Mouse (Mus musculus) heart, postnatal 36 days (tissue): ENCODE data around the gene Fat3. TPM values are rescaled to one million over a fixed set of nuclear protein-coding genes. Genes with fewer than 3 reads are reported as not detected.

Experiments
- DNase-seq, 2 experiments: peaks; one replicate each; pipeline ENCODE4 v3.0.0; 2021 to 2022
- intact Hi-C: fragments of 180-260 bp; cut with DNase I; formaldehyde crosslinking; loops from one replicate; pipeline ENCODE4 v1.15.1; 2025
- total RNA-seq, 2 experiments: library from RNA; stranded (reverse); gene quantifications; 2 replicates each; pipeline ENCODE4 v1.2.3; 2021

Gene Fat3
- total RNA-seq, 2 experiments from 2014 or later, result 0.47 to 0.65 TPM

DNA sequence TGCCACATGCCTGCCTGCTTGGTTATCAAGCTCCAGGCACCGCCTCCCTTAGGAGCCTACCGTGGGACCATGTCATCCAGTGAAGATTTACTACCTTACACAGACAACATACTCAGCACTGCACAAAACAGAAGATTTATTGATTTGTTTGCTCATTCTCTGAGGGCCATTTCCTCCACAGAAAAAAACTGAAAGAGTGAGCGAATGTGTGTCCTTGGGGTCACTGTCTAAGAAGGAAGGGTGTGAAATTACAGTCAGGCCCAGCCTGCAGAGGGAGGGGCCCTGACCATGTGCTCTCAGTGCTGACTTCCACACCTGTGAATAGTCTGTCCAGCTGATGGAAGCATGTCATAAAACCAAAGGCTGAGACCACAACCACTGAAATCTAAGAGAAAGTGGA is 536.9 kb downstream of the Fat3 start:
- no peak for DNase-seq

DNA sequence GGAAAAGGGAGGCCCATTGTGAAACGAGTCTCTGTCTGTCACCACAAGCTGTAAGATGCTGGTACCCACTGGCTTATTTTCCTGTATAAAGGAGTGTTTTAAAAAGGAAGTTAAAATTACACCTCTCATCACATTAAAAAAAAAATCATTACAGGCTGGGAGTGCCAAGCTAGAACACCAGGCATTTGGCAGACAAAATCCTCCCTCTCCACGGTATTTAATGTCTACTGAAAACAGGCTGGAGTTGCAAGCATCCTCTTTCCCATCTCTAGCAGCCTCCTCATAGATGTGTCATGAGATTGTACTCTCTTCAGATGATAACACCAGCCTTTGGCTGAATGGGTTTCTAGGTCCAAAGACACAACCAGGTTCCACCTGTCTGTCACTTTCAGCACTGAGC is 538.2 kb downstream of the Fat3 start:
- no peak for DNase-seq
- intact Hi-C loops, result no loop called here

More for the DNA sequence above, 536.9 kb downstream of the Fat3 start:
- intact Hi-C loops, result no loop called here

DNA sequence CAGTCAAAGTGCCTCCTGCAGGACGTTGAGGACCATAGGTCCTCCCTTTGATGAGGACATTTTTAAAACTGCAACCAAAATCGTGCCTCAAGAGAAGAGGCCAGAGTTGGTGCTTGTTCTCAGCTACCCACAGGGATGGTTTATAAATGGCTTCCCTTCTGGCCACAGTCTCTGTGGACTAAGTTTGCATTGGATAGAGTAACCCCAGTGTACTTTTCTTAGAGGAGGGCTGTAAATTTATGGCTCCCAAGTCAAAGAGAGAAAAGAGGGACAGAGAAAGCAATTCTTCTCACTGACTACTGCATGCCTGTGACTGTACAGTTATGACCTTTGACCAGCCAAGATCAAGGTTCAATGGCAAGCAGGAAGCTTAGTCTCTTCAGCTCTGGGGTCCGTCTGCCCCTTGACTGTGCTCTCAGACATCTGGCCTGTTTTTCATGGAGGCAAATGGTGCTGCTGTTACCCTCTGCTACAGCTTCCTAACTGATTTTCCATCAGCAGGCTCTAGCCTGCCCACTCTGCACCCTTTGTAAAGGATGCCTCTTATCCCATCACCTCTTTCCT is 542.8 kb downstream of the Fat3 start:
- no peak for DNase-seq
- intact Hi-C loops, result no loop called here

DNA sequence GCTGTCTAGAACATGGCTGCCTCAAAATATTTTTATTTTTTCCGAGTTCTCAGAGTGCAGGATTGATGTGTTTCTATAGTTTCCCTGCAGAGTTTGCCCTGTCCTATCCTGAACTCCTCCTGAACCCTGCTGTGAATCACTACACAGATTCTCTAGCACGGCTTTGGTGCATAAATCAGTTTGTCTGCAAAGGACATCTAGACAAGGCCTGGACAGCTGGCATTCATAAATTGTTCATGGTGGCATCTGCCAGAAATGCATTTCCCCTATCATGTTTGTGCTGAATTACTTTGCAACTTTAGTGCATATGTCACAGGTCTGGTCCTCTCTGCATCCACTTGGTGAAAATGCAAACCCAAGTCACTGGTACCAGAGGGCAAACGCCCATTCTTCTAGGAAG is 543.3 kb downstream of the Fat3 start:
- intact Hi-C loops, result no loop called here

DNA sequence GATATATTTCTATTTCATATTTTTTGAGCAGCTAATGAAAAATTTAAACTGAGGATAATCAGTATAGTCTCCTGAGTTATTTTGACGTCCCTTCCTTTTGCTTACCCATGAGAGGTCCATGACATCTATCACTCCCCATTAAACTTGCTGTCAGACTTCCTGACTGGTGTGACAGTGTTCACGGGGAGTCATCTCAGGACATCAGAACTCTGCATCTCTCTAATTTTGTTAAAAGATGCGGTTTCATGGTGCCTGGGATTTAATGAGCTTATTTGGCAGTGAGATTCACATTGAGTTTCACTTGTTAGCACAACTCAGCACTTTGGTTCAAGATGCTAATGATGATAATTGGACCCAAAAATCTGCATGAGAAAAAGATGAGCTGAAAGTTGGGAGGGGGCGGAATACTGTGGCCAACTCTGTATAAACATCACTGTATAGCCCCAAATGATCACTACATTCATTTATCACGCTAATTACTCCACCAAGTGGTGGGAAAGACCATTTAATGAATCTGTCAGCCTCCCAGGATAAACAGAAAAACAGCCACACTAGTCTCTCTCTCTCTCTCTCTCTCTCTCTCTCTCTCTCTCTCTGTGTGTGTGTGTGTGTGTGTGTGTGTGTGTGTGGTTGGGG is 545.8 kb downstream of the Fat3 start:
- intact Hi-C loops, result no loop called here
- no peak for DNase-seq

More for the DNA sequence above, 543.3 kb downstream of the Fat3 start:
- no peak for DNase-seq

DNA sequence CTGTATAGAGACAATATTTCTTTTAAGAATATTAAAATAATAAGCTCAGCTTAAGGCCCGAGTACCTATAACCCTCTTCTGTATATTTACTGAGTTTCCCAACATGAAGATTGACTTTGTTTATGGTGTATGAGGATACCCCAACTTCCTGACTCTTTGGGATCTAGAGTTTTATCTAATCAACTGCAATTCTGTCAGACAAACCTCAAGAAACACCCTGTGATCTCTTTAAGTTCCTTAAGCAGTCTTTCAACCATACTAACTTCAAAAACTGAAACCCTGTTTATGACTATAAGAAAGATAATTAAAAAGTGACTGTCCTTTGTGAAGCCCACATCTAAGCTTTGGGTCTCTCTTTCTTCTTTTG is 546.8 kb downstream of the Fat3 start:
- DNase-seq, result no peak
- intact Hi-C loops, result no loop called here

DNA sequence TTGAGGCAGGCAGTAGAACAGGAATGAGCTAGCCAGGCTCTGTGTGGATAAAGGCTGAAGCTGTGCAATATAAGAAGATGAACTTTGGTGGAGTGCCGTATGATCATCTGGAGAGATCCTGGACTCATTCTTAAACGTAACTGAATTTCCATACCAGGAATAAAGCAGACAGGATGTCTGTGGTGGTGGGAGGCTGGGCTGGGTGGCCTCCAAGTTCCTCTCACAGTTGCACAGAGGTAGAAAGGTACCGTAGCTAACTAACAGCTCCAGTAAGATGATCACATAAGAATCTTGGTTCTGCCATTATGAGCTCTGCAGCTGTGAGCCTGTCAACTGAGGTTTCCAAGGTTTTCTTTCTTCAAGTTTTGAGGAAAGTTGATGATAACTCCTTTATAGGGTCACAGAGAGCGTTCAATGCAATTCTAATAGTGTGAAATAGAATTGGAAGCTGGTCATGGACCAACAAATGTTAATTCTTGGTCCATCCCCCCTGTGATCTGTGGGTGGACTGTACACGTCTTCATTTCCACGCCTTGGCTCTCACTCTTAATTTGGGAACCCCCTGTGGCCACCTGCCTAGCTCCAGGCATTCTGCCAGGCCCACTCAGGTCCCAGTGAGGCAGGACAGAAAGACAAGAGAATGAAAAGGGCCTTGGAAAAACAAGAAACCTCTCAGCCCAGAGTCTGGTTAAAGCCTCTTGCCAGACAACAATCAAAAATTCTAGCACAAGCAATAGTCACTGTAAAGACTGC is 547.3 kb downstream of the Fat3 start:
- DNase-seq, result no peak
- intact Hi-C loops, result no loop called here

DNA sequence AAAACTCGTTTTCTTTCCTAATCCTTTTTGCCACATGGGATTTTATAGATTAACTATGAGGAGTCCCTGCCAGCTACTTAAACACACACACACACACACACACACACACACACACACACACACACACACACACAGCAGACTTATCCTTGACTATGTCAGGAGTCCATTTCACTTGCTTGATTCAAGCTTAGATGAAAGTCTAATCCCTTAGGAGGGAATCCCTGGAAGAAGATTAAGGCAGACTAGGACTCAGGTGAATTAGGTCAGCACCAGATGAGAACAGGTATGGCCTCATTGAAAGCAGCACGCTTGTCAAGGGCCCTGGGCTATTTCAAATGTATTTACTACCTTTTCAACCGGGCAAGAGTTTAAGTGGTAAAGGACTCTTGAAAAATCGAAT is 553.0 kb downstream of the Fat3 start:
- intact Hi-C loops, result no loop called here
- no peak for DNase-seq

DNA sequence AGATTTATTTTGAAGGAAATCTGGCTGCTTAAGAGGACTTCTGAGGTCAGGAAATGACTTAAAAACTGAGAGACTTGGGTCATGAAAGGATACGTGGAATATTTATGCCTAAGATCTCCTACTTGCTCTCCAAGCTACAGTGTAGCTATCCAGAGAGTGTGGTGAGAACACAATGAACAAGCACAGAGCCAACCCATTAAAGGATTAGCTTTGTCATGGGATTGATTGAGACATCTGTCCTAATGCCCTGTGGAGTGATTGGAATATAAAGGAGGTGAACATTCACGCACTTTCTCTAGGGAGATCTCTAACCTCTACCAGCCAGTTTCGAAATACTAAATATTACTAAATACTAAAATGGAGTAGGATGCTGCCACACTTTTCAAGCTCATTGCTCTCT is 556.9 kb downstream of the Fat3 start:
- intact Hi-C loops, result no loop called here
- DNase-seq, result no peak

DNA sequence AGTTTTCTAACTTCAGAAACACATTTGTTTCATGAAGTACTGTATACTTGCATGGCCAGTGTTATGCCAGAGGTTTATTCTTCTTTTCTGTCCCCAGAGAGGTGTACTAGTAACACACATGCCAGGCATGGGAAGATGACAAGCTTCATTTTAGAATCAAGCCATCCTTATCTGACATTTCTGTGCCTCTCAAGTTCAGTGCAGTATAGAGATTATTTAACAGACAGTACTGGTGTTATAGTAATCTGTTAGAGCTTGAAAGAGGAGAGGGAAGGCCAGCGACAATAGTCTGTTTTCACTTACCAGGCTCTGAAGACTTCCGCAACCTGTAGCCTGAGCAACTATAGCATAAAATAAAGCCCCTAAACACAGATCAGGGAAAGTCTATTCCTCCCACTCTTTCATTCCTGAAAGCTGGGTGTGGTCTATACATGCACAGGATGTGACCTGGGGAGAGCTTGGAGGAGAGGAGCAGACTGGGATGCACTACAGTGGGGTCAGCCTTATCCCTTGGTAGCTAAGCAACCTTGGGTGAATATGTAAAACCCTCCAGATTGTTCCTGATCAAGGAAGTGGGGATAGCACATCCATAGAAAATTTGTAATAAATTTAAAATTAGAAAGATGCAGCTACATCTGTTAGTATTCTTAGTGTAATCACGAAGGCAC is 557.5 kb downstream of the Fat3 start:
- intact Hi-C loops, result no loop called here
- no peak for DNase-seq

DNA sequence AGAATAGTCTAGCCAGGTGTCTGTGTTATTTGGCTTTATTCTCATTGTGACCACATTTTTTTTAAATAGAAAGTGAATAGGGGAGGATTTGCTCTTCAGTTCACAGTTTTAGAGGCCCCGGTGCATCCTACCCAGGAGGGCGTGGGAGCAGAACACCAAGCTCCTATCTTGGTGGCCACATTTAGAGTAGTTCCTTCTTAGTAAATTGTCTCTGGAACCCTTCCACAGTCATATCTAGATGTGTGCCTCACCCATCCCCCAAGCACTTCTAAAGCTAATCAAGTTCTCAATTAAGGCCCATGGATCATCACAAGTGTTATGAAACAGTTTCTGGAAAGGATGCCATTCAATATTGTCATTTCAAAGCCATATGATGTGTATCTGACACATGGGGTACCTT is 559.3 kb downstream of the Fat3 start:
- no peak for DNase-seq
- intact Hi-C loops, result no loop called here

DNA sequence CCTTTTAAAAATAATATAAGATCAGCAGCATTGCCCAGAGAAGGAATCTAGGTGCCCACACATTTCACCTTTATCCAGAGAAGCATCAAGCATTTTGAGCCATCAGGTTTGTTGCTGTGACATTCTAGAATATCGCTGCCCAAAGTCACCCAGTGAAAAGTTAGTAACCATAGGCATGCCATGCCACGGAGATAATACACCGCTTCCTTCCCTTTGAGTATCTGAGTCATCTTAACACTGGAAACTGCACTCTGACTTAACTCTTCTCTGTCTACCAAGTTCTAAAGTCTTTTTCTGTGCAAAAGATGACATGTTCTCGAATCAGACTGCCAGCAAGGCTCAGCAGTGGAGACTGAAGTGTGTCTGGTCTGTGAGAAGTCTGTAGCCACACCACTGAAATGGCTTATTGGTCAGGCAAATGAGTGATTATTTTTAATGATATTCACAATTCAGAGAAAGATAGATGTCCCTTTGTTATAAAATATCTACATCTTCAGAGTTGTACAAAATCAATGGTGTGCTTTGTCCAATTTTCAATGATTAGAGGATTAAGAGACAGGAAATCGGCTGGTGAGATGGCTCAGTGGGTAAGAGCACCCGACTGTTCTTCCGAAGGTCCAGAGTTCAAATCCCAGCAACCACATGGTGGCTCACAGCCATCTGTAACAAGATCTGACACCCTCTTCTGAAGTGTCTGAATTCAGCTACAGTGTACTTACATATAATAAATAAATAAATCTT is 560.0 kb downstream of the Fat3 start:
- intact Hi-C loops, result no loop called here

DNA sequence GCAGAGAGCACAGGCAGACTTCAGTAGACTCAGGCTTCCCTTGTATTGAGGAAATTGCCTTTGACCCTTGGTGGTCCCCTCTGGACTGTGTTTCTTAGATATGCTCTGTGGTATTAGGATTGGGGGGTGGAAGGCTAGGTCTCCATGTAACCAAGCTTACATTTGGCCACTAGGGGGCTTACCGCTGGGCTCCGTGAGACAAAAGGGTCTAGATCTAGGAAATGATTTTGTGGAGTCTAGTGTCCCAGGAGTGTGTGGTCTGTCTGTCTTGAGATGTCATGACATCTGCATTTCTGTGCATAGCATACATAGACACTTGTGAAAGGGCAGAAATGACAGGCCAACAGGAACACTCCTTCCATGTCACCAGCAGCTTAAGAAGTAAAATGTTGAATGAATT is 561.5 kb downstream of the Fat3 start:
- intact Hi-C loops, result no loop called here
- no peak for DNase-seq

More for the DNA sequence above, 560.0 kb downstream of the Fat3 start:
- no peak for DNase-seq

DNA sequence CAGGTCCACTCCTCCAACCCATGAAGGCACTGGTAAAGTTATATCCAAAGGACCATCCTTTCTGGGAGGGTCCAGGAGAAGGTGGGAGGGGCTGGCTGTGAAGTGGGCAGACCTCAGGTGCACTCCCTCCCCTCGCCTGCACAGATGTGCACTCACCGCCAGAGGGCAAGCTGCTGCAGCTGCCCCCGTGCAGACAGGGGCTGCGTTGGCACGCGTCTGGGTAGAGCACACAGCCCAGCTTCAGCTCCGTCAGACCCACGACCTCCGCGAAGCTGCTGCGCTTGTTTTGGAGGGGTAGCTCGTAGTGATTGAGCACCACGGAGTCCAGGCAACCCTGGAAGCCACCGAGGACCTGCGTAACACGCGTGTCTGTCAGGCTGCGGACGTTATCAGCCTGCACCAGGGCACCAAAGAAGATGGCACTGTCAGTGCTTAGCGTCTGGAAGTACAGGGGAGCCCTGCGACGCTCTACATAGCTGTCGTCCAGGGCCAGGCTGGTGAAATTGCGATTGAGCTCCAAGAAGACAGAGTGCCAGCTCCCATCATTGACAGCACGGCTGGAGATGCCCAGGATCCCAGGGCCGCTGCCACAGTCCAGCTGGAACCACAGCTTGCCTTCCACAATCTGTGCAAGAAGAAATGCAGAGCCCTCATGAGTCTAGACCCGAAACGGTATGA is 563.1 kb downstream of the Fat3 start:
- intact Hi-C loops, result no loop called here
- no peak for DNase-seq

DNA sequence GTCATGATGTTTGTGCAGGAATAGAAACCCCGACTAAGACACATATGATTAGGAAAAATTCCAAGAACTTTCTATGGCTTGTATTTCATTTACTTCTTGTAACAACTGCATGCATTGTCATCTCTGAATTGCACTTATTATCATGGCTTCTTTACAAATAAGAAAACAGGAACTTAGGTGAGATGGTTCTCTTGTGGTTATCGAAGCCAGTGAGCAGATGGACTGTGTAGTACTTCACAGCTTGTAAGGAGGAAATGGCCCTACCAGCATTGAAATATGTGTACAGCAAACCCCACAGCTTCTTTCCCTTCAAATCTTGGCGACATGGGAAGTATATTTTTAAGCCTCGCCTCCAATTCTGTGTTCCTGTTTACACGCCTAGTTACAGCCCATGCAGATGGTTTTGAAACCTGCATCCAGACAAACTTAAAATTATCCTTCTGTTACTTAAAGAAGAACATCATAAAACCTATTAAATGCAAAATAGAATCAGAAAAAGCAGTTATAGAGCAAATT is 570.1 kb downstream of the Fat3 start:
- DNase-seq, result no peak
- intact Hi-C loops, result no loop called here

DNA sequence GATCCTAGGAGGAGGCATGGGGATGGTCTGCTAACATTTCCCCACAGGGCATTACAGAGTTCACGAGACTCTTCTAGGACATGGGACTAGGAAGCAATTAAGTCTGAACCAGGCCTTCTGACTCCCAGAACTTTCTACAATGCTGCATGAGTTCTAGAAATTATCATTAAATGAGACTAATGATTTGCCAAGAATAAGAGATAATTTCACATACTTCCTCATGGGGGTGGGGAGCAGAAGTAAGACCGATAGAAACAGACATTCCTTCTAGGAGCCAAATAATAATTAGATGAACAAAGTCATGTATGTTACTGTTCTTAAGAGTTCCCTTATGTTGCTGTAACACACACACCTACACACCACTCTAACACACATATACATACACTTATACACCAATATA is 572.8 kb downstream of the Fat3 start:
- DNase-seq, result no peak
- intact Hi-C loops, result loop anchor here (10.0 kb wide), 1 partner anchor 576 kb away; the partner anchor contains the start of gene Fat3

DNA sequence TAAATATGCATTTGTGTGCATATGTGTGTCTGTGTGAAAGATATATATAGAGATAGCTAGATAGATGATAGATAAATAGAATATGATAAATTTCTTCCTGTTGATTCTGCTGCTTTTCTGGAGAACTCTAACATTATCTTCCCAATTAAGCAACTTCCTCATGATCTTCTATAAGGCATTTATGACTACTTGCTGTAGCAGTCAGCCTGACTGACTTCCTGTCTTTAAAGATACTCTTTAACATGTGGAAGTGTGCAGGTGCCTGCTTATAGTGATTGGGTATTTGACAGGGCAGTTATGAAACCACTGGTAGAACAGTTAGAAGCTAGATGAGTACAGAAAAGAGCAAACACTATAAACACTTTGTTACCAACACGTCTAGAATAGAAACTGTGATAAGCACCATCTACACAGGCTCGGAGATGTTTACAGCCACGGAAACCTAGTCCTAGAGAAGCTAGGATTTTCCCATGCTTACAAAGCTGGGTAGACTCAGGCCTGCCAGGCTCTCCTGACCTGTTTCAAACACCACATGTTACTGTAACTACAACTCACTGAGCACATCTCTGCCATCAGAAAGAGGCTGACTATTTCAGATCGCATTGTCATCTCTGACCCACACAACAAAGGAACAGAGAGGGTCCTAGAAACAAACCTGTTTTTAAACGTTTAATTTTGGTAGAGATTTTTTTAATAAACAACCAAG is 573.6 kb downstream of the Fat3 start:
- DNase-seq, result no peak
- intact Hi-C loops, result loop anchor here (10.0 kb wide), 1 partner anchor 577 kb away; the partner anchor contains the start of gene Fat3

DNA sequence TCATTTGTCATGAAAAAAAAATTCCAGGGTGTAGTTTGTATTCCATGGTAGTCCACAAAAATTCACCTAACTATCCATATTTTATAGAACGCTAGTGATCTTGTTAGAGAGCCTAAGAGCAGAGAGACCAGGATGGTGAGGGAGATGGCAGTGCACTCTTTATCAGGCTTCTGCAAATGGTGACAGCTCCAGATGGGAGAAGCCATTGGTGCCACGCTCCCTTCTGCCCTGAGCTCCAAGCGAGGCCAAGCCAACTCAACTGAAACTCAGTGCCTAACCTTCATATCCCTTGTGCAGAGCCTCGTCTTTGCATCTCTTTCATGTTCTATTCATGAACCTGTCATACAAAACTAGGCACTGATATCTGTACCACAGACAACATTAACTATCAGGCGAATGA is 575.8 kb downstream of the Fat3 start:
- intact Hi-C loops, result loop anchor here (10.0 kb wide), 1 partner anchor 580 kb away; the partner anchor contains the start of gene Fat3
- no peak for DNase-seq

DNA sequence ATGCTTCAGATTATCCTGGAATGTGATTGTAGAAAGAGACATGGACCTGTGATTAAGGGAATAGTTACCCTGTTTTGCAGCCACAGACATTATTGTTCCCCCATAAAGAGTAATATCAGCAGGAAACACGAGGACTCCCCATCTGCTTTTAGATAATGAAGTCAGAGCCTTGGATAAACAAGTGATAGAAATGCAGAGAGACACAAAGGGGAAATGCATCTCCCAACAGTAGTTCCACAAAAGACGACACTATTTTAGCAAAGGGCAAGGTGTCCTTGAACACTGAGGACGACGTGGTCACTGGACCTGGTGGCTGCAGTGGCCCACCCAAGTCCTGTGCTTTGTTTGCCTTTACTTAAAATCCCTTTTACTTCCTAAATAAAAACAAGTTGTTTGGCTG is 580.8 kb downstream of the Fat3 start:
- intact Hi-C loops, result loop anchor here (10.0 kb wide), 1 partner anchor 585 kb away; the partner anchor contains the start of gene Fat3
- no peak for DNase-seq
